7 mouse cellular contexts compared by ENCODE assay signal in the genomic region with DNA sequence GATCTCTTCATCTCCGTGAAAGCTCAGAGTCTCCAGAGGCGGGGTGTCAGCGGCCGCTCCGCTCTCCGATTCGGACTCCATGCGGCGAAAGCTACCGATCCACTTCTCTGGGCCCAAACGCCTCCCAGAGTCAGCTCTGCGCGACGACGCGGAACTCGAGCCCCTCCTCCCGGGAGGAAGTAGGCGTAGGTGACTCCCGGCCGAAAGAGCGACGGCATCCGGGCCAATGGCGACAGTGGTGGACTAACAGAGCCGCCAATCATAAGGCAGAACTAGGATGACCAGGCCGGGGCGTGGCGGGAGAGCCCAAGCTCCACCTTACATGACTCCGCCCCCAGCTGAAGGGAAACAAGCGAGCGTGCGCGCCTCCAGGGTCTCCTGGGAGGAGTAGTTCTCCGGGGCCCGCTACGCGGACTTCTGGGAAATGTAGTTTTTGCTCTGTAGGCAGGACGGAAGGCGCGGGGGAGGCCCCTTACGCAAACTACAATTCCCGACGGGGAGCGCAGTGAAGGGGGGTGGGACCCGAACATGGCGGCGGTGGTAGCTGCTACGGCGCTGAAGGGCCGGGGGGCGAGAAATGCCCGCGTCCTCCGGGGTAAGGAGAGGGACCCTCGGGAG. TPM values are rescaled to one million over a fixed set of nuclear protein-coding genes. Genes with fewer than 3 reads are reported as not detected.
DNase-seq lines count a peak whose midpoint lies in the region; ATAC-seq lines count a peak whose summit lies in the region.

A gene (minus strand): TSS at position 196 of the 618 bp plus-strand sequence.
A gene (plus strand): TSS at position 388 of the 618 bp plus-strand sequence.

- no peaks in the 10 kb centered on the region for H3K9me3 ChIP-seq in intestine, embryonic 15.5 days
- H3K9me3 ChIP-seq in midbrain, embryonic 10.5 days (replicated peaks): no peaks in the 10 kb centered on the region

- no peaks in the 10 kb centered on the region for H3K27me3 ChIP-seq in intestine, embryonic 15.5 days (replicated peaks)
- H3K27me3 ChIP-seq in midbrain, embryonic 10.5 days (ENCODE audit: low read depth, poor library complexity, severe bottlenecking): no peaks in the 10 kb centered on the region

- under 1% methylated on average over 56 of the region's 56 CpGs for WGBS in intestine, embryonic 15.5 days
- WGBS in midbrain, embryonic 10.5 days: under 1% methylated on average over 56 of the region's 56 CpGs

- H3K9ac ChIP-seq in intestine, embryonic 15.5 days: peak within 1 kb of the TSS; percentile 75

- H3K4me1 ChIP-seq in intestine, embryonic 15.5 days (replicated peaks): peaks cover 41% of the 10 kb centered on the region
- peaks cover 25% of the 10 kb centered on the region for H3K4me1 ChIP-seq in midbrain, embryonic 10.5 days

- DNase-seq in adrenal gland, adult 2 months: peak; percentile 100
- peak; percentile 100 for DNase-seq in embryo, embryonic 11.5 days (ENCODE audit: low read depth, low spot score)
- peak; percentile 99 for DNase-seq in gastrocnemius, postnatal 36 days
- DNase-seq in left cerebral cortex, postnatal 25 days (ENCODE audit: low spot score in 2 of 2): peak; percentile 100
- peak; percentile 100 for DNase-seq in midbrain, embryonic 10.5 days (ENCODE audit: low spot score)
- peak; percentile 97 for DNase-seq in right cerebral cortex, postnatal 4 days

- peak within 1 kb of the TSS; percentile 79 for H3K4me2 ChIP-seq in intestine, embryonic 15.5 days (replicated peaks)

- peak within 1 kb of the TSS; percentile 81 for H3K4me3 ChIP-seq in intestine, embryonic 15.5 days (replicated peaks)
- H3K4me3 ChIP-seq in midbrain, embryonic 10.5 days: peak within 1 kb of the TSS; percentile 78

- H3K27ac ChIP-seq in intestine, embryonic 15.5 days: peak within 1 kb of the TSS; percentile 88
- H3K27ac ChIP-seq in midbrain, embryonic 10.5 days (replicated peaks): peak within 1 kb of the TSS; percentile 83

- H3K36me3 ChIP-seq in intestine, embryonic 15.5 days: peaks cover 39% of the 10 kb centered on the region
- H3K36me3 ChIP-seq in midbrain, embryonic 10.5 days: peaks cover 51% of the 10 kb centered on the region

- intact Hi-C loops in gastrocnemius, postnatal 36 days (cut with DNase I): loop anchor here (2.0 to 10.0 kb wide), 3 partner anchors 48 to 170 kb away; a partner anchor contains a TSS
- intact Hi-C loops in left cerebral cortex, postnatal 25 days (cut with DNase I): loop anchor here (2.0 to 5.0 kb wide), 2 partner anchors 48 to 168 kb away; a partner anchor contains a TSS

- ATAC-seq in intestine, embryonic 15.5 days: peak; percentile 97

RNA-seq across cellular contexts. Expression of the first gene that starts in this region (rescaled TPM):
- total RNA-seq in adrenal gland, adult 2 months (2021): 100 to 1,000 TPM; 144 to 177 TPM
- polyA plus RNA-seq in adrenal gland, adult 2 months (2012; rRNA removed): 180 and 188 TPM in 2 replicates
- total RNA-seq in gastrocnemius, postnatal 36 days (2021): 10 to 100 TPM; 64.7 to 71.3 TPM
- polyA plus RNA-seq in intestine, embryonic 15.5 days (2015; fragmentation: Nextera tagmentation; extraction: Ambion mirVana): 225 and 244 TPM in 2 replicates
- total RNA-seq in left cerebral cortex, postnatal 25 days (2021): 100 to 1,000 TPM; 137 to 139 TPM
- polyA plus RNA-seq in midbrain, embryonic 10.5 days (2016; fragmentation: Nextera tagmentation; extraction: Ambion mirVana): 241 and 246 TPM in 2 replicates

RNA-seq across cellular contexts. Expression of the second gene that starts in this region (rescaled TPM):
- 10 to 100 TPM; 61.1 to 85.1 TPM for total RNA-seq in adrenal gland, adult 2 months (2021)
- 92.9 and 106 TPM in 2 replicates for polyA plus RNA-seq in adrenal gland, adult 2 months (2012; rRNA removed)
- 10 to 100 TPM; 53.4 to 54.8 TPM for total RNA-seq in gastrocnemius, postnatal 36 days (2021)
- polyA plus RNA-seq in intestine, embryonic 15.5 days (2015; fragmentation: Nextera tagmentation; extraction: Ambion mirVana): 120 and 127 TPM in 2 replicates
- total RNA-seq in left cerebral cortex, postnatal 25 days (2021): 100 to 1,000 TPM; 151 to 152 TPM
- polyA plus RNA-seq in midbrain, embryonic 10.5 days (2016; fragmentation: Nextera tagmentation; extraction: Ambion mirVana): 99.5 and 107 TPM in 2 replicates

Comparison
In these comparisons a context has a peak if more than half of its experiments do, and no peak if none do; other contexts are left out.
1. Peak in every context shown above with its lines: DNase-seq, ATAC-seq, H3K4me3 ChIP-seq and H3K27ac ChIP-seq.